Mouse (Mus musculus) E14TG2a.4 (cell line): ENCODE measurements around the gene Smim23.

Experiments used
- CTCF ChIP-seq: conservative IDR thresholded peaks from 2 replicates; pipeline ENCODE4 v1.5.1; 2014; ENCODE audit warnings: low read length
- POU5F1 ChIP-seq: IDR thresholded peaks from 2 replicates; pipeline ENCODE4 v1.6.1; 2014; ENCODE audit warnings: low read length, borderline replicate concordance

DNA sequence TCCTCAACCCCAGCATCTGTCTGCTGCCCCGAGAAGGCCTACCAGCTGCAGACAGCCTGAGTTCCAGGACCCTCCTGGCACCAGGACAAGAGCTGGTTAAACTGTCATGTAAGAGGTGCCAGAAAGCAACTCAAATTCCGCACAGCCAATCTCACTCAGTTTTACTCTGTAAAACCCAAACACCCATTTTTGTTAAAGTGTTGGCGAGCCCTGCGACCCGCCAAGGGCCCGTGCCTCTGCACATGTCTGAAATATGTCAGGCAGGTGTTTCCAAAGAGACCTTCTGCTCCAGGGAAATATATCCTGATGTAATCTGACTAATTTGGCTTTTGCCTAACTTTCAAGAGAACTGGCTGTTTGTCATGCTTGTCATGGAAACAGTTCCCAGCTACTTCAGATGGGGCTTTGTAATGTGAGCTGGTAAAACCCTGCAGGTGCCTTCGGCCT lies 23.5 kb downstream of the Smim23 start:
- TF ChIP-seq CTCF: no peak
- no peak for TF ChIP-seq POU5F1
